Mouse (Mus musculus) G1E-ER4 (cell line): ENCODE data around the gene Susd6. TPM values are rescaled to one million over a fixed set of nuclear protein-coding genes. Genes with fewer than 3 reads are reported as not detected.

Experiments used
- GATA1 ChIP-seq: IDR thresholded peaks from one replicate; pipeline ENCODE4 v1.8.0; 2012; ENCODE audit warnings: low read length, inconsistent platforms
- polyA plus RNA-seq: library from polyadenylated mRNA; stranded (reverse); fragments of >175 nt; gene quantifications from 2 replicates; pipeline ENCODE4 v1.2.3, GENCODE M21; 2012

Gene Susd6
- polyA plus RNA-seq, 1 experiment, result 22.0 TPM

DNA sequence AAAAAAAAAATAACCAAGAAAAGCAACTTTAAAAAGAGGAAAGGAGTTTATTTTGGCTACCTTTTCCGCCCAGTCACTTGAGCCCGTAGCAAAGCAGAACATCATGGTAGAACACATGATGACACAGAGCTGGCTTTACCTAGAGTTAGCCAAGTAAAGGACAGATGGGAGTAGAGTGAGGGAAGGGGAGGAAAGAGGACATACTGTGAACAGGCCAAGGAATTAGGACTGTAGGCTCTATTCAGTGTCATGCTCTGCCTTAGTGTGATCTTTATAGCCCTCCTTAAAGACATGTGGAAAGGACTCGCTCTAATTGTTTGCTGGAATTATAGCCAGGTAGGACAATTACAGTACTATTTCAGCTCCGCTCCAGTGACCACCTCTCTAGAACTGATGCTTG lies 74.9 kb downstream of the Susd6 start:
- TF ChIP-seq GATA1, result no peak

- no peak for TF ChIP-seq GATA1
These were observed 75.7 kb downstream of the Susd6 start for GRCm38 (mm10) chr12:80866023-80866422.

- no peak for TF ChIP-seq GATA1
These were observed 76.8 kb downstream of the Susd6 start for GRCm38 (mm10) chr12:80867083-80867482.

DNA sequence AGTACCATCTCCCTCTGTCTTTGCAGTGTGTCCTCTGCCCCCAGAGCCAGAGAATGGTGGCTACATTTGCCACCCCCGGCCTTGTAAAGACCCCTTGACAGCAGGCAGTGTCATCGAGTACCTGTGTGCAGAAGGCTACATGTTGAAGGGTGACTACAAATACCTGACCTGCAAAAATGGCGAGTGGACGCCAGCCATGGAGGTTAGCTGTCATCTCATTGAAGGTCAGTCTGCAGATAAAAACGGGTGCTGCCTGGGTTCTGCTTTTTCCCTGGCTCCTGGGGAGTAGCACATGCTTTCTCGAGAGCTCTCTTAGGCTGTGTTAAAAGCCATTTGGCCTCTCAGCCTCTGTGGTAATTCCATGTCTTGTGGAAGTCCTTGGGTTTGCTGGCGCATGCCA lies 78.1 kb downstream of the Susd6 start:
- TF ChIP-seq GATA1, result no peak

- no peak for TF ChIP-seq GATA1
These were observed 87.1 kb downstream of the Susd6 start for GRCm38 (mm10) chr12:80877215-80878092.

DNA sequence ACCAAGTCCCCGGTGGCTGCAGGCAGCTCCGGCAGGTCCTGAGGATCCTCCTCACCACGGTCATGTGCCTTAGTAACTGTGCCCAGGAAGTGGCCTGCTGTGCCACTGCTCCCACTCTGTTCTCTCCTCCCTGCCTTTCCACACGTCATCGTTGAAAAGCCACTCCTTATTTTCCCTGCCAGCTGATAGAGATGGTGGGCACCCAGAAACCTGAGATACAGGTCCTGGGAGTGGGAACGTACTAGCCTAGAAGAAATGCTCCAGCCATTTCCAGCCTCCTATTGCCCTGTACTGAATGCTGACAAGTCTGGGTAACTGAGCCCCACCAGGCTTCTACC lies 87.8 kb downstream of the Susd6 start:
- TF ChIP-seq GATA1, result no peak

- TF ChIP-seq GATA1, result no peak
These were observed 88.3 kb downstream of the Susd6 start for GRCm38 (mm10) chr12:80878653-80879052.

DNA sequence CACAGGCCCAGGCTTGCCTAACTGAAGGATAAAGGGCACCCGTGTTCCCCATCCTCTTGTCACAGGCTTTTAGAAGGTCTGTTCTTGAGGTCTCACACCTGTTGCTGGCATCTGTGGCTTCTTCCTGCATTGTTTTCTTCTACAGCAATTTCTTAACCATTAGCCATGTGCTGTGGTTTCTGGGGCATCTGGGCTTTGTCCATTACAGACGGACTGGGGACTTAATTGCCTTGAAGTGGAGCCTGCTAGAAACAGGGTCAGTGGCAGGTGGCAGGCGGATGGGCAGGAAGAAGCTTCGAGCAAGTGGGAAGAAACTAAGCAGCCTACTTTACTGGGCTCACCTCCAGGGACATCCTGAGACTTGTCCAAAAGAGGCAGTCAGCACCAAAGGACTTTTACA lies 89.0 kb downstream of the Susd6 start:
- TF ChIP-seq GATA1, result no peak

DNA sequence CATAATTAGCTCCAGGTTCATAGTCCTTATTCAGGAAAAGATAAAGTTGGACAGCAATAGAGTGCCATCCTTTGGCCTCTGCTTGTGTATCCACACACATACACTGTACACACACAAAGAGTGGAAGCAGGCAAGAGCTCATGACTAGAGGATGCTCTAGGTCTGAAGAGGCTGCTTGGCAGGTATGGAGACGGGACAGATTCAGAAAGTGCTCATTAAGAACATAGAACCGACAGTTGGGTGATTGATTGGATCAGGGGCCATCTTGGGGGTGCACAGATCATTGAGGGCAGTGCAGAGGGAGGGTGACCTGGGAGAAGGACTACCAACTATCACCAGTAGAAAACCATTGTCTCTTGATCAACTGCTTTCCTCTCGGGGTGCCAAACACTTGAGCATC lies 90.8 kb downstream of the Susd6 start:
- no peak for TF ChIP-seq GATA1

DNA sequence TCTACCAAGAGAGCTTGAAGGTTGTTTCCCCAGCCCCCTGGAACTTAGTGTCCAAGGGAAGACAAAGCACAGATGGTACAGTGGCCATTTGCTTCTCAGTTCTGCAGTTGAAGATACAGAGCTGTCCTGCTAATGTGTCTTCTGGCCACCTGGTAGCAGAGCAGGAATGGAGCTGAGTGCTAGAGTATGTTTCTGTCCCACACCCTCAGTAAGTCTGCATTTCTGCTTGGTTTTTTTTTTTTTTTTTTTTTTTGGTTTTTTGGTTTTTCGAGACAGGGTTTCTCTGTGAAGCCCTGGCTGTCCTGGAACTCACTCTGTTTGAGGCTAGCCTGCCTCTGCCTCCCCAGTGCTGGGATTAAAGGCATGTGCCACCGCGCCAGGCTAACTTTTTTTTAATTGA lies 93.0 kb downstream of the Susd6 start:
- TF ChIP-seq GATA1, result no peak

DNA sequence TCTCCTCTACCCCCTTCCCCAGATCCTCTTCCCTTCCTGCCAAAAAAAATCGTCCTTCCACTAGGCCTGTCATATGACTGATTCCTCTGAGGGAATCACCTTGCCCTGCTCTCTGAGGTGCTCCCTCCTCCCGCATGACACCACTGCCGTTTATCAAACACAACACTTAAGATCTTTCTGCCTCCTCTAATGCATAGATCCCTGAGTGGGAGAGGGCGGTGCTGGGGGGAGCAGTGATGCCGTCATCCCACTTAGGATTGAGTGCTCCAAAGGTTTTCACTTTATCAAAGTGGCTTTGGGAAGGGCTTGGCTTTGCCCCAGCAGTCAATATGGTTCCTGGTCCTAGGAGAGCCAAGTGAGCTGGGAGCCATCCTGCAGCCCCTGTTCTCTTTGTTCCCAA lies 93.6 kb downstream of the Susd6 start:
- no peak for TF ChIP-seq GATA1

GRCm38 (mm10) chr12:80885301-80886288 lies 95.3 kb downstream of the Susd6 start:
- no peak for TF ChIP-seq GATA1

GRCm38 (mm10) chr12:80887036-80887435 lies 96.7 kb downstream of the Susd6 start:
- no peak for TF ChIP-seq GATA1

- TF ChIP-seq GATA1, result no peak
These were observed 99.0 kb downstream of the Susd6 start for GRCm38 (mm10) chr12:80889331-80889730.

GRCm38 (mm10) chr12:80891074-80891473 lies 100.8 kb downstream of the Susd6 start:
- no peak for TF ChIP-seq GATA1
